ENCODE assay signal across 8 mouse cellular contexts in the genomic region with DNA sequence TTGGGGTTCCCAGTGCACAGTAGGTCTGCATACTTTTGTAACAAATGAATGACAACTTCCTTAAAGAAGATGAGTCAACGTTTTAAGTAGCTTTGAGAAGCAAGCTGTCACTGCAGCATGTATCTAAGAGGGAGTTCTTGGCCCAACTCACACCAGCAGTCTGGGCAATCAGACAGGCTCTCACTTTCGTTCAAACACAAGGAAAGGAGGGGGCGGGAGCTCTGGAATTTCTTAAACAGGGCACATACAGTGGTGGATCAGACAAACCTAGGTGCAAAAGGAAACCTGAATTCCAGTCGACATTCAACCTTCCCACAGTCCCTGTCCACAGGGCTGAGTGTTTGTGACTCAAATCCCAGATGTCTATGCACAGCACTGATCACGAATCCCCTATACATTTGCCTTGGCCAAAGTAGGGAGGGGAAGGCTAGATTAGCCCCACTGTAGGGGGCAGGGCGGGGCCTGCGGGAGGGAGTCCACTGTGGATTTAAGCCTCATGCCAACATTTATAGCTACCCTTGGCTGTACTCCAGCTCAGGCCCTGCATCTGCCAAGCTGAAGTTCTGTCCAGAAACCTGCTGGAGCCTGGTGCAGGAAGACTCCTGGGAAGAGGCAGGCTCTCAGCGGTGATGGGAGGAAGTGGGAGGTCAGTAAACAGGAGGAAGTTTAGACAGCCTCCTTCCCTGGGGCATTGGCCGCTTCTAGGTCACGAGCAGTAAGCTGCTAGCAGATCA.
A peak's percentile ranks its signal among the peaks of the same experiment; 100 is the strongest.
DNase-seq lines count a peak whose midpoint lies in the region; ATAC-seq and TF ChIP-seq lines count a peak whose summit lies in the region.

No protein-coding gene starts in this region.

- H3K4me1 ChIP-seq in hindbrain, postnatal 0 days (ENCODE audit: insufficient read depth, low read length) = no peaks in the 10 kb centered on the region
- no peaks in the 10 kb centered on the region for H3K4me1 ChIP-seq in hindbrain, embryonic 11.5 days (replicated peaks; ENCODE audit: control insufficient read depth, insufficient read depth, low read length)
- H3K4me1 ChIP-seq in heart, embryonic 14.5 days (ENCODE audit: control insufficient read depth in 2 of 2, insufficient read depth in 2 of 2, low read length in 2 of 2) = peaks cover 4 to 5% of the 10 kb centered on the region in 2 experiments

- H3K36me3 ChIP-seq in hindbrain, postnatal 0 days (ENCODE audit: insufficient read depth, low read length) = no peaks in the 10 kb centered on the region
- H3K36me3 ChIP-seq in hindbrain, embryonic 11.5 days (ENCODE audit: control insufficient read depth, insufficient read depth, low read length) = no peaks in the 10 kb centered on the region
- H3K36me3 ChIP-seq in heart, embryonic 14.5 days (ENCODE audit: control insufficient read depth, insufficient read depth, low read length) = no peaks in the 10 kb centered on the region

- ATAC-seq in hindbrain, postnatal 0 days = 0 out of 2 replicates have a peak, but pooled peaks have one; percentile 15
- ATAC-seq in hindbrain, embryonic 11.5 days (ENCODE audit: low FRiP score) = no peak
- peak; percentile 69 for ATAC-seq in common myeloid progenitor, adult 5-6 weeks (replicated peaks; ENCODE audit: low read depth, poor library complexity, severe bottlenecking)
- peak; percentile 80 for ATAC-seq in heart, embryonic 14.5 days (ENCODE audit: insufficient number of reproducible peaks, insufficient read depth, low FRiP score, low read depth)

- no peak overlapping the region for H3K27ac ChIP-seq in hindbrain, postnatal 0 days
- H3K27ac ChIP-seq in hindbrain, embryonic 11.5 days (ENCODE audit: low read depth, low read length) = no peak overlapping the region
- peak overlapping the region in 1 of 2 experiments; percentile 42; a peak in 1 of 4 replicates for H3K27ac ChIP-seq in heart, embryonic 14.5 days (replicated peaks in 1 of 2; ENCODE audit: control insufficient read depth in 1 of 2, insufficient read depth in 1 of 2, low read depth in 2 of 2, low read length in 2 of 2)

- WGBS in hindbrain, postnatal 0 days = 39% methylated on average over 10 of the region's 10 CpGs
- 62% methylated on average over 10 of the region's 10 CpGs for WGBS in hindbrain, embryonic 11.5 days
- 33% methylated on average over 10 of the region's 10 CpGs for WGBS in heart, embryonic 14.5 days
- WGBS in large intestine, adult 2 months = 8% methylated on average over 10 of the region's 10 CpGs

- no peaks in the 10 kb centered on the region for H3K27me3 ChIP-seq in hindbrain, postnatal 0 days (ENCODE audit: insufficient read depth, low read length)
- H3K27me3 ChIP-seq in hindbrain, embryonic 11.5 days (ENCODE audit: control insufficient read depth, insufficient read depth, low read length) = no peaks in the 10 kb centered on the region
- no peaks in the 10 kb centered on the region for H3K27me3 ChIP-seq in heart, embryonic 14.5 days (ENCODE audit: control insufficient read depth, insufficient read depth, low read length)

- peak; percentile 54 for DNase-seq in hindbrain, postnatal 0 days (ENCODE audit: low spot score)
- no peak for DNase-seq in hindbrain, embryonic 11.5 days (ENCODE audit: low spot score)
- DNase-seq in R1 (ENCODE audit: low read depth, low spot score) = peak; percentile 28
- peak; percentile 59 for DNase-seq in large intestine, adult 2 months (ENCODE audit: low read depth, low spot score)
- peak; percentile 62 for DNase-seq in testis, postnatal 10 days (ENCODE audit: low spot score)
- no peak for DNase-seq in spleen, postnatal 14 days (ENCODE audit: low spot score in 2 of 2)

- no peak overlapping the region for H3K4me2 ChIP-seq in hindbrain, postnatal 0 days (ENCODE audit: low read depth, low read length)
- no peak overlapping the region for H3K4me2 ChIP-seq in hindbrain, embryonic 11.5 days (replicated peaks; ENCODE audit: low read depth, low read length)
- H3K4me2 ChIP-seq in heart, embryonic 14.5 days (ENCODE audit: low read length) = peak overlapping the region; percentile 8

- no peak overlapping the region for H3K4me3 ChIP-seq in hindbrain, postnatal 0 days (ENCODE audit: low read length)
- H3K4me3 ChIP-seq in hindbrain, embryonic 11.5 days (ENCODE audit: low read depth, low read length) = no peak overlapping the region
- no peak overlapping the region for H3K4me3 ChIP-seq in heart, embryonic 14.5 days (ENCODE audit: control insufficient read depth in 1 of 2, insufficient read depth in 1 of 2, low read depth in 1 of 2, low read length in 2 of 2)

- H3K9me3 ChIP-seq in hindbrain, postnatal 0 days (ENCODE audit: low read length) = no peaks in the 10 kb centered on the region
- H3K9me3 ChIP-seq in hindbrain, embryonic 11.5 days (ENCODE audit: control insufficient read depth, low read length) = no peaks in the 10 kb centered on the region
- no peaks in the 10 kb centered on the region for H3K9me3 ChIP-seq in heart, embryonic 14.5 days (ENCODE audit: control insufficient read depth, low read length)

- no peak for TF ChIP-seq CTCF in hindbrain, postnatal 0 days (IDR thresholded peaks at IDR 0.05; ENCODE audit: low read depth)

- H3K9ac ChIP-seq in hindbrain, postnatal 0 days (replicated peaks; ENCODE audit: low read length) = no peak overlapping the region
- H3K9ac ChIP-seq in hindbrain, embryonic 11.5 days (ENCODE audit: low read depth, low read length) = no peak overlapping the region
- no peak overlapping the region for H3K9ac ChIP-seq in heart, embryonic 14.5 days (ENCODE audit: low read length)

Comparison
In these comparisons a context has a peak if more than half of its experiments do, and no peak if none do; other contexts are left out.
1. DNase-seq: peak in hindbrain, postnatal 0 days (single experiment), R1 (single experiment), large intestine, adult 2 months (single experiment) and testis, postnatal 10 days (single experiment); none in hindbrain, embryonic 11.5 days (single experiment) and spleen, postnatal 14 days (0 of 2).